Mouse (Mus musculus): ENCODE results near the gene Dcaf11.

GRCm38 (mm10) chr14:55598521-55599390 lies 39.0 kb downstream of the Dcaf11 start:
- TF ChIP-seq SMC3 (IDR thresholded peaks at IDR 0.05; ENCODE audit: low read depth, low read length) (no peak), CHD1 (IDR thresholded peaks at IDR 0.05; ENCODE audit: low read depth, low read length) (no peak), ELF1 (IDR thresholded peaks at IDR 0.05; ENCODE audit: low read depth, low read length) (no peak), POLR2A (IDR thresholded peaks at IDR 0.05; ENCODE audit: control insufficient read depth in 1 of 2, insufficient read depth in 1 of 2, low read depth in 1 of 2, low read length in 2 of 2, poor library complexity in 1 of 2) (no peak)

Data from MEL (cell line).